Mouse (Mus musculus) heart, embryonic 13.5 days (tissue): ENCODE results near the gene Rrp36. TPM values are rescaled to one million over a fixed set of nuclear protein-coding genes. Genes with fewer than 3 reads are reported as not detected.

Source experiments
- ATAC-seq: fragments of 200-750 bp; cut with Nextera tagmentation; 2 replicates; pipeline ENCODE4 v1.8.0; 2017; ENCODE audit warnings: moderate TSS enrichment; ENCODE audit not compliant: insufficient number of reproducible peaks, low FRiP score, low TSS enrichment; ENCODE audit errors: extremely low read depth
- H3K27ac ChIP-seq: fragments of 300-500 bp; sonication (generic); replicated peaks from 2 replicates; pipeline ENCODE4 v1.5.1; 2015; ENCODE audit warnings: moderate library complexity, mild to moderate bottlenecking, inconsistent platforms
- H3K27me3 ChIP-seq: fragments of 300-500 bp; sonication (generic); replicated peaks from 2 replicates; pipeline ENCODE4 v1.6.1; 2015; ENCODE audit warnings: mild to moderate bottlenecking, inconsistent platforms
- H3K36me3 ChIP-seq: fragments of 300-500 bp; sonication (generic); 2 replicates; pipeline ENCODE4 v1.6.1; 2015; ENCODE audit warnings: mild to moderate bottlenecking, inconsistent platforms
- H3K4me1 ChIP-seq: fragments of 300-500 bp; sonication (generic); 2 replicates; pipeline ENCODE4 v1.6.1; 2015; ENCODE audit warnings: inconsistent platforms
- H3K4me2 ChIP-seq: fragments of 300-500 bp; sonication (generic); 2 replicates; pipeline ENCODE4 v1.6.1; 2015; ENCODE audit warnings: inconsistent platforms, mild to moderate bottlenecking, moderate library complexity
- H3K4me3 ChIP-seq: fragments of 300-500 bp; sonication (generic); 2 replicates; pipeline ENCODE4 v1.5.1; 2015; ENCODE audit warnings: moderate library complexity, mild to moderate bottlenecking, inconsistent platforms
- H3K9ac ChIP-seq: fragments of 300-500 bp; sonication (generic); 2 replicates; pipeline ENCODE4 v1.6.1; 2015; ENCODE audit warnings: inconsistent platforms, mild to moderate bottlenecking, moderate library complexity
- H3K9me3 ChIP-seq: fragments of 300-500 bp; sonication (generic); 2 replicates; pipeline ENCODE4 v1.6.1; 2016; ENCODE audit warnings: inconsistent platforms
- whole genome bisulfite sequencing: fragments of 180-500 bp; shearing (Covaris S2); methylation state at CpG from one replicate; pipeline ENCODE4 v1.1.7; 2015; ENCODE audit warnings: mixed read lengths; 5-methylcytosine and 5-hydroxymethylcytosine counted together
- polyA plus RNA-seq: library from polyadenylated mRNA; unstranded; fragments of >200 nt; fragmentation: Nextera tagmentation; extraction: Ambion mirVana; gene quantifications from 2 replicates; pipeline ENCODE4 v1.2.1, GENCODE M21; 2015

The Rrp36 gene
- polyA plus RNA-seq, 1 experiment from 2014 or later, result 37.6 TPM

GRCm38 (mm10) chr17:46682654-46683389, 8.7 kb upstream of the Rrp36 start:
- peaks cover 62% of the 10 kb centered on the region for H3K36me3 ChIP-seq
- no peak overlapping the region for H3K27ac ChIP-seq
- H3K4me2 ChIP-seq, result no peak overlapping the region
- H3K4me1 ChIP-seq, result peaks cover 37% of the 10 kb centered on the region
- WGBS, result 85% methylated on average over 16 of the region's 16 CpGs
- no peaks in the 10 kb centered on the region for H3K27me3 ChIP-seq
- no peak overlapping the region for H3K4me3 ChIP-seq
- ATAC-seq, result no peak
- no peaks in the 10 kb centered on the region for H3K9me3 ChIP-seq
- H3K9ac ChIP-seq, result no peak overlapping the region

GRCm38 (mm10) chr17:46681466-46682118, 7.4 kb upstream of the Rrp36 start:
- H3K36me3 ChIP-seq, result peaks cover 62% of the 10 kb centered on the region
- no peak for ATAC-seq
- WGBS, result 19% methylated on average over 12 of the region's 12 CpGs

GRCm38 (mm10) chr17:46680760-46681373, 6.7 kb upstream of the Rrp36 start, which contains the start of gene Klhdc3:
TSS of gene Klhdc3 (minus strand) at chr17:46680914.
- Histone ChIP-seq H3K36me3 (peaks cover 62% of the 10 kb centered on the region), H3K9ac (peak within 1 kb of the TSS; percentile 96), H3K9me3 (no peaks in the 10 kb centered on the region), H3K27ac (peak within 1 kb of the TSS; percentile 96), H3K4me1 (peaks cover 40% of the 10 kb centered on the region), H3K27me3 (no peaks in the 10 kb centered on the region), H3K4me3 (peak within 1 kb of the TSS; percentile 97), H3K4me2 (peak within 1 kb of the TSS; percentile 87)
- peak; percentile 98 for ATAC-seq
- 0% methylated on average over 49 of the region's 49 CpGs for WGBS

More at GRCm38 (mm10) chr17:46681466-46682118, 7.4 kb upstream of the Rrp36 start:
- Histone ChIP-seq H3K9me3 (no peaks in the 10 kb centered on the region), H3K9ac (peak overlapping the region; percentile 83), H3K4me3 (peak overlapping the region; percentile 97), H3K4me2 (peak overlapping the region; percentile 87), H3K27ac (peak overlapping the region; percentile 74), H3K27me3 (no peaks in the 10 kb centered on the region), H3K4me1 (peaks cover 40% of the 10 kb centered on the region)

DNA sequence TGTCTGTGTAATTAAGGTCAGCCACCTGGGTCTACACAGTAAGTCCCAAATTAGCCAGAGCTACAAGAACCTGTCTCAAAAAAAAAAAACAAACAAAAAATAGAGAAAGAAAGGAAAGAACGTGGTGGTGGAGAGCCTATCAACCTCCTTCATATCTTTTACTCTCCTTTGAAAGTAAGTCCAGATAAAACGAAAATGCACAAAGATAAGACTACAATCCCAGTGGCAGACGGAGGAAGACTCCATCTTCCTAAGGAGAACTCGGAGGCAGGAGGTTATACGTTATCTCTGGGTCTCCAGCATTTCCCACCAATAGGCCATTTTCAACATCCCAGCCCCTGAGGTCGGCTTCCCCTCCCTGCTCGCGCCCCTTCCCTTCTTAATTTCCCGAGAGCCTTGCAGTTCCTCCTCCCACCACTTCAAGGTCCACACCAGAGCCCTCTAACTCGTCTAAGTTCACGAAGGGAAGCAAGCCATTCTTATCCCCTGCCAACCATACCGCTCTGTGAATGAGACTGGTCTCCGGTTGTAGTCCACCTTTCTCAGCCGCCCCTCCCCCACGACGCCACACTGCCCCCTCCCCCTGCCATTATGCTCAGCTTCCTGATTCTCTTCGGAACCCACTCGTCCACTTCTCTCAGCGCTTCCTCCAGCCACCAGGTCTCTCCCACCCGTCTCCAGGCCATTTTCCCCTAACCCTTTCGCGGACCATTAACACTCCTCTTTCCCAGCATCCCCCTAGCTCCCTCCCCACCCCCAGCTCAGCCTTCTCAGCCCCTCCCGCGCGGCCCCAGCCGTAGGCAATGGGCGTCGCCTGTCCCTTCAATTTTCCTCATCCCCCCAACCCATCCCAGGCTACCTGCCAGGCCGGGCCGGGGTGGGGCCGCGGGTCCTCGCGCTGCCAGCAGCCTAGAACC, 5.9 kb upstream of the Rrp36 start:
- ATAC-seq, result peak; percentile 8; the same call in 1 of the 2 replicates

GRCm38 (mm10) chr17:46678911-46679310, 4.8 kb upstream of the Rrp36 start:
- peak overlapping the region; percentile 96 for H3K27ac ChIP-seq
- H3K9me3 ChIP-seq, result no peaks in the 10 kb centered on the region
- peak overlapping the region; percentile 96 for H3K9ac ChIP-seq
- 21% methylated on average over 9 of the region's 9 CpGs for WGBS
- H3K4me1 ChIP-seq, result peaks cover 48% of the 10 kb centered on the region
- peaks cover 57% of the 10 kb centered on the region for H3K36me3 ChIP-seq
- ATAC-seq, result no peak
- no peaks in the 10 kb centered on the region for H3K27me3 ChIP-seq
- peak overlapping the region; percentile 87 for H3K4me2 ChIP-seq
- H3K4me3 ChIP-seq, result peak overlapping the region; percentile 97

More for the DNA sequence above, 5.9 kb upstream of the Rrp36 start:
- Histone ChIP-seq H3K27ac (peak overlapping the region; percentile 96), H3K9me3 (no peaks in the 10 kb centered on the region), H3K9ac (peak overlapping the region; percentile 96), H3K4me1 (peaks cover 42% of the 10 kb centered on the region), H3K4me2 (peak overlapping the region; percentile 87), H3K27me3 (no peaks in the 10 kb centered on the region), H3K4me3 (peak overlapping the region; percentile 97), H3K36me3 (peaks cover 62% of the 10 kb centered on the region)
- WGBS, result under 1% methylated on average over 34 of the region's 34 CpGs

DNA sequence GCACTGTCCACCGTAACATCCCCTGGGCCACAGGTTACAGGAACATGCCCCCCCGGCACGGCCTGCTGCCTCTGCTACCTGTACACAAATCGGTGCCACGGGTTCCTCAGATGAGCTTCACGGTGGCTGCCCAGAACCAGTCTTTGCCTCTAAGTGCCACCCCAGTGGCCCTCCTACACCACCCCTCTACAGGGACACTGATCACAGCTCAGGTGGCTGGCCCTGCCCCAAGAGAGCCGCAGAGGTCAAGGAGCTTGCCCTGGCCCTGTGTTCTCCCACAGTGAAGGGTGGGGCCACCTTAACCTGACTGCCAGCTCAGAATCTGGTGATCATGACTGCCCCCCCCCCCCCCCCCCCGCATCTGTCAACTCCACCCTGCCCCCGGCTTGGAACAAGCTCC, 4.3 kb upstream of the Rrp36 start, which contains the start of gene Mea1:
Mea1 (plus strand) TSS at position 378 of the 400 bp plus-strand sequence.
- H3K27me3 ChIP-seq, result no peaks in the 10 kb centered on the region
- 68% methylated on average over 9 of the region's 9 CpGs for WGBS
- H3K4me1 ChIP-seq, result peaks cover 46% of the 10 kb centered on the region
- H3K27ac ChIP-seq, result peak within 1 kb of the TSS; percentile 96
- H3K4me3 ChIP-seq, result peak within 1 kb of the TSS; percentile 97
- ATAC-seq, result no peak
- peak within 1 kb of the TSS; percentile 87 for H3K4me2 ChIP-seq
- peaks cover 52% of the 10 kb centered on the region for H3K36me3 ChIP-seq
- peak within 1 kb of the TSS; percentile 96 for H3K9ac ChIP-seq
- H3K9me3 ChIP-seq, result no peaks in the 10 kb centered on the region

DNA sequence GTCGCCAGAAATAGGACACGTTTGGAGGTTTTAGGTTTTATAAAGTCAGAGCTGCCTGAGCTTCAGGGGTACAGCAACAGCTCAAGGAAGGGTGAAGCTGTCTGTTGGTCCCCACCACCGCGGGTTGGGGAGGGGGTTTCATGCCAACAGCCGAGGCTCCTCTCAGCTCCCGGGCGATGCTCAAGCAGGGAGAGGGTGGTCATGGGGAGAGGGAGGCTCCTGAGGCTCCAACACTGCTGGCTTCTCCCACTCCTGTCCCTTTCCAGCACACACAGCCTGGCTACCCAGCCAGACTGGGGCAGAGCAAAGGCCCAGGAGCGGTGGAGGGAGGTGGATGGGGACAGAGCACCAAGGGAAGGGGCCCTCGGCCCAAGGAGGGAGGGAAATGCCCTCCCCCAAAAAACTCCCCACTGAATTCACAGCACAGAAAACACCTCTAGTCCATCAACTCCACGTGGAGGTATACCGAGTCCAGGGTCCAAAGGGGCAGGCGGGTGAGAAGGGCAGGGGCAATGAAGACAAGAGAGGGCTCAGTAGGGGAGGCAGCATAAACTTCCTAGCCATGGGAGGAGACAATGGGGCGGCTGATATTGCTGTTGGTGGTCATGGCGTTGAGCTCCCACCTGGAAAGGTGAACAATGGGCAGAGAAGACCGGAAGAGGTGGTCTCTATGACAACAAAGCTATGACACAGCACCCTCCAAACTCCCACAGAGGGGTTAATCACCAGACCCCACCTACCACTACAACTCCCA, 555 bp upstream of the Rrp36 start:
- H3K36me3 ChIP-seq, result peaks cover 64% of the 10 kb centered on the region
- peaks cover 43% of the 10 kb centered on the region for H3K4me1 ChIP-seq
- ATAC-seq, result no peak
- H3K9ac ChIP-seq, result peak overlapping the region; percentile 92
- no peaks in the 10 kb centered on the region for H3K27me3 ChIP-seq
- H3K4me2 ChIP-seq, result peak overlapping the region; percentile 81
- no peaks in the 10 kb centered on the region for H3K9me3 ChIP-seq
- WGBS, result 22% methylated on average over 15 of the region's 15 CpGs
- peak overlapping the region; percentile 83 for H3K4me3 ChIP-seq
- peak overlapping the region; percentile 85 for H3K27ac ChIP-seq

- H3K27ac ChIP-seq, result no peak overlapping the region
- H3K4me3 ChIP-seq, result no peak overlapping the region
- peaks cover 77% of the 10 kb centered on the region for H3K36me3 ChIP-seq
- no peak overlapping the region for H3K4me2 ChIP-seq
- no peak for ATAC-seq
- no peaks in the 10 kb centered on the region for H3K9me3 ChIP-seq
- WGBS, result 93% methylated on average over 10 of the region's 10 CpGs
- no peaks in the 10 kb centered on the region for H3K27me3 ChIP-seq
- peaks cover 17% of the 10 kb centered on the region for H3K4me1 ChIP-seq
- no peak overlapping the region for H3K9ac ChIP-seq
These were observed 4.2 kb downstream of the Rrp36 start for GRCm38 (mm10) chr17:46669911-46670310.

- no peaks in the 10 kb centered on the region for H3K9me3 ChIP-seq
- no peak for ATAC-seq
- H3K27me3 ChIP-seq, result no peaks in the 10 kb centered on the region
- no peak overlapping the region for H3K27ac ChIP-seq
- peaks cover 1% of the 10 kb centered on the region; the same call in 1 of the 2 replicates for H3K4me1 ChIP-seq
- H3K36me3 ChIP-seq, result peaks cover 93% of the 10 kb centered on the region
- no peak overlapping the region for H3K4me2 ChIP-seq
- no peak overlapping the region for H3K4me3 ChIP-seq
- 81% methylated on average over 16 of the region's 16 CpGs for WGBS
- no peak overlapping the region for H3K9ac ChIP-seq
These were observed 6.4 kb downstream of the Rrp36 start for GRCm38 (mm10) chr17:46667712-46668111.

- Histone ChIP-seq H3K4me2 (no peak overlapping the region), H3K9me3 (no peaks in the 10 kb centered on the region), H3K4me3 (no peak overlapping the region), H3K27ac (no peak overlapping the region), H3K9ac (no peak overlapping the region; the same call in 1 of the 2 replicates), H3K4me1 (no peaks in the 10 kb centered on the region), H3K36me3 (peaks cover 100% of the 10 kb centered on the region), H3K27me3 (no peaks in the 10 kb centered on the region)
- ATAC-seq, result no peak
- 87% methylated on average over 5 of the region's 5 CpGs for WGBS
These were observed 11.4 kb downstream of the Rrp36 start for GRCm38 (mm10) chr17:46662730-46663129.
